Comparison of ENCODE assay signal across 8 mouse cellular contexts in genomic region chr2:72475797-72476485, GRCm38 (mm10). TPM values are rescaled to one million over a fixed set of nuclear protein-coding genes. Genes with fewer than 3 reads are reported as not detected.
DNase-seq lines count a peak whose midpoint lies in the region; ATAC-seq lines count a peak whose summit lies in the region.

Gene Cdca7 (plus strand): TSS chr2:72476159.

- peak; percentile 83 for ATAC-seq in hindbrain, embryonic 13.5 days (ENCODE audit: low FRiP score)

- peaks cover 17% of the 10 kb centered on the region for H3K27me3 ChIP-seq in hindbrain, embryonic 13.5 days

- peak within 1 kb of the TSS; percentile 86 for H3K4me3 ChIP-seq in hindbrain, embryonic 13.5 days

- DNase-seq in NIH3T3 (ENCODE audit: low read depth): peak; percentile 84
- peak; percentile 70 to 77 for DNase-seq in cerebellum, postnatal 10 days
- peak; percentile 40 to 56 for DNase-seq in frontal cortex, postnatal 14 days (ENCODE audit: low spot score in 2 of 2)
- DNase-seq in layer of hippocampus, postnatal 14 days (ENCODE audit: low spot score in 2 of 2): peak; percentile 49 to 63
- peak; percentile 71 for DNase-seq in lung, postnatal 14 days
- peak; percentile 83 for DNase-seq in ovary, postnatal 36 days (ENCODE audit: low spot score)
- DNase-seq in thymus, postnatal 25 days: peak; percentile 85

- peaks cover 33% of the 10 kb centered on the region for H3K4me1 ChIP-seq in hindbrain, embryonic 13.5 days (replicated peaks)

- peak within 1 kb of the TSS; percentile 55 for H3K27ac ChIP-seq in hindbrain, embryonic 13.5 days

- H3K4me2 ChIP-seq in hindbrain, embryonic 13.5 days: peak within 1 kb of the TSS; percentile 95

- WGBS in hindbrain, embryonic 13.5 days: under 1% methylated on average over 58 of the region's 58 CpGs

- peak within 1 kb of the TSS; percentile 76 for H3K9ac ChIP-seq in hindbrain, embryonic 13.5 days

- no peaks in the 10 kb centered on the region for H3K9me3 ChIP-seq in hindbrain, embryonic 13.5 days

- no peaks in the 10 kb centered on the region; the same call in 1 of the 2 replicates for H3K36me3 ChIP-seq in hindbrain, embryonic 13.5 days

RNA-seq across cellular contexts. Expression of gene Cdca7, which starts in this region (rescaled TPM):
- polyA plus RNA-seq in hindbrain, embryonic 13.5 days (2015; fragmentation: Nextera tagmentation; extraction: Ambion mirVana): 29.3 and 30.2 TPM in 2 replicates
- 1 to 10 TPM; 5.2 to 6.7 TPM for total RNA-seq in layer of hippocampus, postnatal 14 days (2021)

Comparison
In these comparisons a context has a peak if more than half of its experiments do, and no peak if none do; other contexts are left out.
1. Peak in every context shown above with its lines: DNase-seq, ATAC-seq, H3K4me3 ChIP-seq and H3K27ac ChIP-seq.